Mouse (Mus musculus): ENCODE results near the gene Syk.

Gene Syk

DNA sequence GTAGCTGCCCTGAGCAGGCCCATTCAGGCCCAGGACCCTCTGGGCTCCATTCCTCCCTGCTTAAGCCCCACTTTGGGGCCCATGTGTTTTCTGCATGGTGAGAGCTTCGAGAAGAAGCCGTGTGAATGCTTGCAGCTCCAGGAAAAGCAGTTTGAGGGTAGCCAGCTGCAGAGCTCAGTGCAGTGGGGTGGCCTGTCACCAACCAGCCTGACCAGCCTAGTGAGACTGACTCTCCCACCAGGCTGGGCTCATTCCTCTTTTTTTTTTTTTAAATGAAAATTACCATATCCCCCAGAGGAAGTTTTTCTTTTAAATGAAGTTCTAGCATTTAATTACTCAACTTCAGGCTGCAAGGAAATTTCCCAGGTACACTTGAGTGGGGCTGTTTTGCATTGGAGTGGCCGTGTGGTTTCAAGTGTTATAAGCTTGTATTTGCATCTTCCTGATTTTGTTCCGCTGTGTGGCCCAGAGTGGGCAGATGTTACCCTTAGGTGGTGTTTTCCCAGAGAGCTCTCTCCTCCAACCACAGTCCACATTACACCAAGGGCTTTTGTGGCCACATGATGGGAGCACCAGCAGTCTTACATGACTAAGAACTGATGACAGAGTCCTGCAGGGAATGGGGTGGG lies 17.2 kb downstream of the Syk start:
- DNase-seq = no peak

GRCm38 (mm10) chr13:52602752-52603151 lies 19.8 kb downstream of the Syk start:
- DNase-seq = no peak

DNA sequence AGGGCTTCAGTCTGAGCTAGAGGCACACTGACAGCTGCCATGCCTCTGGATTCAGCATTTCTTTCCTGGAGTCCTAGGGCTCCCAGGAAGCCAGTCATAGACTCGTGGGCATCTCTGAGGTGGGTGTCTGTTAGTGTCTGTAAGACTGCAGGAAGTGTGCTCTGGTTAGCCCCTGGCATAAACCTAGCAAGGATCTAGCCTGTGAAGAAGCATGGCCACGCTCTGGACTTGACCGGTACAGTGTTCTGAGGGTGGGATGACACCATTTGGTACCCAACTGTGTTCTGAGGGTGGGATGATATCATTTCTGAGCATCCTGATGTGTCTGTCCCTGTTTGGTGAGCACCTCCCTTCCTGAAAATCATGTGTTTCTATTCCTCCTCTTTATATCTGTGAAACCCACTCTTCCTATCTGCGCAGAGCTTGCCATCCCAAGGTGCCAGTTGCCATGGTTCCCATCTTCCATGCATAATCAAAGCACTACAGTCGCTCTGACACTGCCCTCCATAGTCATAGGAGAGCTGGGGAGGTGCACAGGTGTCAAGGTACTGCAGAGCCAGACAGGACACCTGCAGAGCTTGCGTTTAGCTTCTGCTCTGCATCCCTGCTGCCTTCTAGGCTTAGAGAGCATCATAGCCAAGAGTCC lies 20.9 kb downstream of the Syk start:
- no peak for DNase-seq

GRCm38 (mm10) chr13:52605006-52605405 lies 22.0 kb downstream of the Syk start:
- no peak for DNase-seq

GRCm38 (mm10) chr13:52605911-52606310 lies 22.9 kb downstream of the Syk start:
- DNase-seq = peak in 1 of 2 experiments; percentile 69

GRCm38 (mm10) chr13:52606656-52607275 lies 23.8 kb downstream of the Syk start:
- DNase-seq = no peak

DNA sequence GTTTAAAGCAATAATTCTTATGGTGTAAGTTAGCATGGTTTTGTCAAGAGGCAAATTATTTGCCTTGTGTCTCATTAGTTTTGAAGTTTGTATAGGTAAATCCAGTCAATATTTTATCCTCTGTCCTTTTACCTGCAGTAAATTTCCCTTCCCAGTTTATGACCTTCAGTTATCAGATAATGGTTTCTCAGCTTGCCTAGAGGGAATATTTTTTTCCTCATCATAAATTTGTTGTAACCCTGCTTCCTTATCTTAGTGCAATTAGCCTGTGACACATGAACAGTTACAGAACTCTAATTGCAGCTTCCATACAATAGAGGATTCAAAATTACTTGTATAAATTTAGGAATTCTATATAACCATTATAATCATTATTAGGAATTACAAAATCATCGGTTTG lies 25.0 kb downstream of the Syk start:
- no peak for DNase-seq

- DNase-seq = no peak
Measured at GRCm38 (mm10) chr13:52610463-52610862, 27.5 kb downstream of the Syk start.

DNA sequence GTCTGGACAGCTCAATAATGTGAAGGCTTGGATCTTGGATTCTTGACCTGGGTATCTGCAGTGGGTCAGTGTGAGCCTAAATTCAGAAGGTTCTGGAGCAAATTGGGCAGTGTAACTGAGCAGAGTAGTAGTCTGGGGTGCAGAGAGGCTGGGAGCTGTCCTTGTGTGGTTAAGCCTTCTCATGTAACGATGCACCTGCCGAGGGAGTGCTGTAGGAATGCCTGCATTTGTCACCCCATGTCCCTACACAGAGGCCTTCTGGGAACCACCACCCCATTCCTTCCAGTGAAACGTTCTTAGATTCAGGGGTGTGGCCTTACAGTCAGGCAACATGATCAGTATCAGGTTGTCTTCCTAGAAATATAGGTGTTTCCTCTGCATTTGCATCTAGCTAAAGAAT lies 30.3 kb downstream of the Syk start:
- no peak for DNase-seq

GRCm38 (mm10) chr13:52615085-52615484 lies 32.1 kb downstream of the Syk start:
- no peak for DNase-seq

DNA sequence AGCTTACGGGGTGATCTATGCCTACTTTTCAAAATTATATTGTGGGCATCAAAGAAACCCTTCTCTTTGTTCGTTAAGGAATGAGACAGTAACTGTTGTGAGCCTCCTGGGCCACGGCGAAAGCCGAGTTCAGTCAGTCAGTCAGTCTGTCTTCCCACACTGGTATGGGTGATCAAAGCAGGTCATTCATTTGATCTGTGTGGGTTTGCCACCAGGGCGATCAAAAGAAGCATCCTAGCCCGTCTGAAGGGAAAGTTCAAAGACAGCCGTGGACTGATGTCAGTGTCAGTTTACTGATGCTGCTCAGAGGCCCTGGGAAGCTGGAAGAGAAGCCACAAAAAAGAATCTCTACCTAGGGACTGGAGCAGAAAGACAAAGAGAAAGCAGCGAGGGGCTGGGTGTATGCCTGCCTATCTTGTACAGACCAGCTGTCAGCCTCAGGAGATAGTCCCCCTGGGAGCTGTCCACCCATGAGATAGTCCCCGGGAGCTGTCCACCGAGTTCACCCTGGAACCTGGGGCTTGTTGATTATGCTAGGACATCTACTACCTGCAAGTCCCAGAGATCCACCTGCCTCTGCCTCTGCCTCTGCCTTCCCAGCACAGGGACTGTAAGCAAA lies 34.2 kb downstream of the Syk start:
- no peak for DNase-seq

- no peak for DNase-seq
Measured at GRCm38 (mm10) chr13:52618592-52618991, 35.6 kb downstream of the Syk start.

DNA sequence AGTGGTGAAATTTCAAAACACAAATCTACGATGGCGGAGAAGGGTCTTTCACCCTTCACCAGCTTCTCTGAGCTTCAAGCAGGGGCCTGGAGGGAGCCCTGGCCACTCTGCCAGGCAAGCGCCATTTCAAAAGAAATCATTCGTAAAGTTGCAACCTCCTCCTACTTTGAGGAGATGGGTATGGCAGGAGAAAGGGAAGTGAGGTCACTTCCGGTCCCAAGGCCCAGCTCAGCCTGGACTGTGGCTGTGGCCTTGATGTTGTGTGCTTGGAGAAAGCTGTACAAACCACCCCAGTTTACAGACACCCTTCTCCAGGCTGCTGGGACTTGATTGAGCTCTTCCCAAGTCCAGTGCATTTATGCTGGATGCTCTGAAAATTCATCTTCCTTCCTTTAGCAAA lies 36.5 kb downstream of the Syk start:
- no peak for DNase-seq

GRCm38 (mm10) chr13:52624038-52624437 lies 41.1 kb downstream of the Syk start:
- DNase-seq = peak; percentile 78 to 86

GRCm38 (mm10) chr13:52628602-52629001 lies 45.6 kb downstream of the Syk start:
- DNase-seq = peak in 1 of 2 experiments; percentile 53

GRCm38 (mm10) chr13:52631624-52632023 lies 48.7 kb downstream of the Syk start:
- no peak for DNase-seq

DNA sequence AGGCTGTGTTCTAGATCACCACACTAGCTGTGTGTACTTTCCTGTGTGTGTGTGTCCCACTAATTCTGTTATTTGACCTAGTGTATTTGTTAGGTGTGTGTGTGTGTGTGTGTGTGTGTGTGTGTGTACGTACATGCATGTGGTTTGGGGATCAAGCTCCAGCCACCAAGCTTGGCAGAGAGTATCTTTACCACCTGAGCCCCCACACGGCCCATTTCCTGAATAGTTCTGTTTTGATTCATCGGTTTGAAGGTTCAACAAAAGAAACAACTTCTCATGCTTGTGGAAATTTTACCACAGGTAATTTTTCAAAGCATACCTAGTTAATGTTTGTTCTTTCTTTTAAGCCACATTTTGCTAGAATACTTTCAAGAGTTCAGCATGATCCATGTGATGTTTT lies 52.5 kb downstream of the Syk start:
- no peak for DNase-seq

DNA sequence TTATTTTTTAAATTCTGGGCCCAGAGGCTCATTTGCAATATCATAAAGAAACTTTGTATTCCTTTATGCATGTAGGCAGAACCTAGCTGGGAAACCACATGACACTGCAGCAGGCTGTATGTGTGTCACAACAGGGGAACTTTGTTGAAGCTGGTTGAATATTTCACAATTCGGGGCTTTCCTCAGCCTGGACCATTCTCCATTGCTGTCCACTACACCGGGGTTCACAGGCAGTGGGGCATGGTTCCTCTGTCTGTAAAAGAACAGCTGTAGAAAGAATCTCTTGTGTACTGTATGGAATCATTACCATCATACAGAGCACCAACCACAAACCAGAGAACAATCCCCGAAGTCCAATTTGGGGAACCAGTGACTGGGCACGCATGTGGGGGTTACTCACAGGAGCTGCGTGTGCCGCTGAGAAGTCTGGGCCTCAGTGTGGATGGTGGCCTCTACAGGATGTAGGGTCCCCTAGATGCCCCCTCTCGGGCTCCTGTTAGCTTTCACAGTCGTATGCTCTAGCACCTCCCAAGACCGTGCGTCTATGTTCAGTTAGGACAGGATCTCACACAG lies 53.3 kb downstream of the Syk start:
- DNase-seq = no peak

DNA sequence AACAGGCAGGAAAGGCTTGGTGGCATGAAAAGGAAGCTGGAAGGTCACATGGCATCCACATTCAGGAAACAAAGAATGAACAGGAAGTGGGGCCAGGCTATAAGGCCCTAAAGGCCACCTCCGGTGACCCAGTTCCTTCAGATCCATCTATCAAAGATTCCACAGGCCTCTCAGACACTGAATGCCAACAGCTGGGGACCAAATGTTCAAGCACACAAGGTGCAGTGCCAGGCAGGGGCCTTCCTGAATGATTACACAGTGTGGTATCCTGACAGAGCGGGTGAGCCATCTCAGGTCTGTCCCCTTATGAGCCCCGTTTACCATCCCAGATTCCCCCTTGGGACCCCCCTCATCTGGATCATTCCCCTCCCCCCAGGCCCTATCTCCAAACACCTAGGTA lies 63.6 kb downstream of the Syk start:
- DNase-seq = no peak

GRCm38 (mm10) chr13:52647996-52648712 lies 65.2 kb downstream of the Syk start:
- DNase-seq = no peak

GRCm38 (mm10) chr13:52649791-52650418 lies 66.9 kb downstream of the Syk start:
- no peak for DNase-seq

Measured in lung, postnatal 4 days (tissue).